Mouse (Mus musculus): Measurements from ENCODE around the gene App. TPM values are rescaled to one million over a fixed set of nuclear protein-coding genes. Genes with fewer than 3 reads are reported as not detected.

Gene App
- total RNA-seq, 2 experiments from 2014 or later, result 149 to 161 TPM

- intact Hi-C loops (cut with DNase I; ENCODE audit: low total_unique reads), result no loop called here
- DNase-seq, result no peak
Observed at GRCm38 (mm10) chr16:85128693-85129657, 44.6 kb downstream of the App start.

- intact Hi-C loops (cut with DNase I; ENCODE audit: low total_unique reads), result no loop called here
Observed at GRCm38 (mm10) chr16:85128347-85128664, 45.3 kb downstream of the App start.

GRCm38 (mm10) chr16:85127661-85128346 is 45.8 kb downstream of the App start:
- intact Hi-C loops (cut with DNase I; ENCODE audit: low total_unique reads), result no loop called here

More at GRCm38 (mm10) chr16:85128347-85128664, 45.3 kb downstream of the App start:
- no peak for DNase-seq

GRCm38 (mm10) chr16:85124649-85125048 is 48.9 kb downstream of the App start:
- no peak for DNase-seq
- intact Hi-C loops (cut with DNase I; ENCODE audit: low total_unique reads), result no loop called here

More at GRCm38 (mm10) chr16:85127661-85128346, 45.8 kb downstream of the App start:
- no peak for DNase-seq

GRCm38 (mm10) chr16:85121983-85122382 is 51.6 kb downstream of the App start:
- no peak for DNase-seq
- intact Hi-C loops (cut with DNase I; ENCODE audit: low total_unique reads), result no loop called here

GRCm38 (mm10) chr16:85118916-85119315 is 54.6 kb downstream of the App start:
- no peak for DNase-seq
- intact Hi-C loops (cut with DNase I; ENCODE audit: low total_unique reads), result no loop called here

- intact Hi-C loops (cut with DNase I; ENCODE audit: low total_unique reads), result no loop called here
- DNase-seq, result no peak
Observed at GRCm38 (mm10) chr16:85117541-85117940, 56.0 kb downstream of the App start.

GRCm38 (mm10) chr16:85115837-85116236 is 57.7 kb downstream of the App start:
- intact Hi-C loops (cut with DNase I; ENCODE audit: low total_unique reads), result no loop called here
- no peak for DNase-seq

GRCm38 (mm10) chr16:85114742-85115141 is 58.8 kb downstream of the App start:
- no peak for DNase-seq
- intact Hi-C loops (cut with DNase I; ENCODE audit: low total_unique reads), result no loop called here

- no peak for DNase-seq
- intact Hi-C loops (cut with DNase I; ENCODE audit: low total_unique reads), result no loop called here
Observed at GRCm38 (mm10) chr16:85113941-85114340, 59.6 kb downstream of the App start.

- intact Hi-C loops (cut with DNase I; ENCODE audit: low total_unique reads), result no loop called here
- DNase-seq, result no peak
Observed at GRCm38 (mm10) chr16:85112254-85112653, 61.3 kb downstream of the App start.

GRCm38 (mm10) chr16:85110428-85110827 is 63.1 kb downstream of the App start:
- intact Hi-C loops (cut with DNase I; ENCODE audit: low total_unique reads), result no loop called here
- DNase-seq, result no peak

GRCm38 (mm10) chr16:85108486-85108885 is 65.1 kb downstream of the App start:
- intact Hi-C loops (cut with DNase I; ENCODE audit: low total_unique reads), result no loop called here
- DNase-seq, result no peak

GRCm38 (mm10) chr16:85106644-85107323 is 66.8 kb downstream of the App start:
- DNase-seq, result no peak
- intact Hi-C loops (cut with DNase I; ENCODE audit: low total_unique reads), result no loop called here

- no peak for DNase-seq
- intact Hi-C loops (cut with DNase I; ENCODE audit: low total_unique reads), result no loop called here
Observed at GRCm38 (mm10) chr16:85105603-85106002, 68.0 kb downstream of the App start.

GRCm38 (mm10) chr16:85103116-85103787 is 70.3 kb downstream of the App start:
- no peak for DNase-seq
- intact Hi-C loops (cut with DNase I; ENCODE audit: low total_unique reads), result no loop called here

GRCm38 (mm10) chr16:85101544-85101943 is 72.0 kb downstream of the App start:
- intact Hi-C loops (cut with DNase I; ENCODE audit: low total_unique reads), result no loop called here
- DNase-seq, result no peak

- no peak for DNase-seq
- intact Hi-C loops (cut with DNase I; ENCODE audit: low total_unique reads), result no loop called here
Observed at GRCm38 (mm10) chr16:85100806-85101205, 72.8 kb downstream of the App start.

GRCm38 (mm10) chr16:85099487-85099886 is 74.1 kb downstream of the App start:
- intact Hi-C loops (cut with DNase I; ENCODE audit: low total_unique reads), result no loop called here
- no peak for DNase-seq

- intact Hi-C loops (cut with DNase I; ENCODE audit: low total_unique reads), result no loop called here
Observed at GRCm38 (mm10) chr16:85099044-85099443, 74.5 kb downstream of the App start.

More at GRCm38 (mm10) chr16:85099044-85099443, 74.5 kb downstream of the App start:
- no peak for DNase-seq
